Mouse (Mus musculus) forebrain, embryonic 15.5 days (tissue): ENCODE measurements around the gene Lypd6. TPM values are rescaled to one million over a fixed set of nuclear protein-coding genes. Genes with fewer than 3 reads are reported as not detected.

Experiments
- ATAC-seq: fragments of 200-750 bp; cut with Nextera tagmentation; replicated peaks from 2 replicates; pipeline ENCODE4 v1.8.0; 2017; ENCODE audit warnings: mild to moderate bottlenecking, moderate TSS enrichment, moderate library complexity
- H3K27ac ChIP-seq: fragments of 300-500 bp; sonication (generic); replicated peaks from 2 replicates; pipeline ENCODE4 v1.5.1; 2015; ENCODE audit warnings: mild to moderate bottlenecking, inconsistent platforms
- H3K27me3 ChIP-seq: fragments of 300-500 bp; sonication (generic); 2 replicates; pipeline ENCODE4 v1.6.1; 2015; ENCODE audit warnings: inconsistent platforms
- H3K36me3 ChIP-seq: fragments of 300-500 bp; sonication (generic); 2 replicates; pipeline ENCODE4 v1.6.1; 2015; ENCODE audit warnings: mild to moderate bottlenecking, inconsistent platforms
- H3K4me1 ChIP-seq: fragments of 300-500 bp; sonication (generic); 2 replicates; pipeline ENCODE4 v1.6.1; 2015; ENCODE audit warnings: inconsistent platforms
- H3K4me2 ChIP-seq: fragments of 300-500 bp; sonication (generic); replicated peaks from 2 replicates; pipeline ENCODE4 v1.6.1; 2015; ENCODE audit warnings: mild to moderate bottlenecking, inconsistent platforms
- H3K4me3 ChIP-seq: fragments of 300-500 bp; sonication (generic); 2 replicates; pipeline ENCODE4 v1.5.1; 2015; ENCODE audit warnings: mild to moderate bottlenecking, inconsistent platforms
- H3K9ac ChIP-seq: fragments of 300-500 bp; sonication (generic); replicated peaks from 2 replicates; pipeline ENCODE4 v1.6.1; 2015; ENCODE audit warnings: mild to moderate bottlenecking, inconsistent platforms
- H3K9me3 ChIP-seq: fragments of 300-500 bp; sonication (generic); 2 replicates; pipeline ENCODE4 v1.6.1; 2016; ENCODE audit warnings: inconsistent platforms
- WGBS: fragments of 180-500 bp; shearing (Covaris S2); methylation state at CpG from one replicate; pipeline ENCODE4 v1.1.7; 2015; ENCODE audit warnings: mixed read lengths; 5-methylcytosine and 5-hydroxymethylcytosine counted together
- polyA plus RNA-seq: library from polyadenylated mRNA; unstranded; fragments of >200 nt; fragmentation: Nextera tagmentation; extraction: Ambion mirVana; gene quantifications from 2 replicates; pipeline ENCODE4 v1.2.1, GENCODE M21; 2015

Lypd6 gene
- polyA plus RNA-seq, 1 experiment from 2014 or later, result 12.7 TPM

GRCm38 (mm10) chr2:50111609-50112008, 45.4 kb downstream of the Lypd6 start:
- Histone ChIP-seq H3K4me2 (no peak overlapping the region), H3K9me3 (no peaks in the 10 kb centered on the region), H3K27ac (no peak overlapping the region), H3K4me1 (peaks cover 8% of the 10 kb centered on the region; the same call in 1 of the 2 replicates), H3K4me3 (no peak overlapping the region), H3K27me3 (no peaks in the 10 kb centered on the region), H3K9ac (no peak overlapping the region), H3K36me3 (no peaks in the 10 kb centered on the region)
- no peak for ATAC-seq
- 39% methylated on average over 1 of the region's 1 CpGs for WGBS

GRCm38 (mm10) chr2:50112427-50112826, 46.2 kb downstream of the Lypd6 start:
- Histone ChIP-seq H3K9me3 (no peaks in the 10 kb centered on the region), H3K4me2 (no peak overlapping the region), H3K9ac (no peak overlapping the region), H3K4me1 (peaks cover 8% of the 10 kb centered on the region; the same call in 1 of the 2 replicates), H3K36me3 (no peaks in the 10 kb centered on the region), H3K27ac (peak overlapping the region; percentile 52; the same call in 1 of the 2 replicates), H3K4me3 (no peak overlapping the region), H3K27me3 (no peaks in the 10 kb centered on the region)
- no peak for ATAC-seq
- 94% methylated on average over 5 of the region's 5 CpGs for WGBS

GRCm38 (mm10) chr2:50119101-50119500, 52.9 kb downstream of the Lypd6 start:
- H3K27ac ChIP-seq, result no peak overlapping the region
- H3K9ac ChIP-seq, result no peak overlapping the region
- H3K4me2 ChIP-seq, result no peak overlapping the region
- H3K36me3 ChIP-seq, result no peaks in the 10 kb centered on the region
- no peaks in the 10 kb centered on the region for H3K9me3 ChIP-seq
- no peak overlapping the region for H3K4me3 ChIP-seq
- no peaks in the 10 kb centered on the region for H3K4me1 ChIP-seq
- H3K27me3 ChIP-seq, result no peaks in the 10 kb centered on the region
- ATAC-seq, result no peak
- WGBS, result 93% methylated on average over 7 of the region's 7 CpGs

GRCm38 (mm10) chr2:50120839-50121238, 54.6 kb downstream of the Lypd6 start:
- Histone ChIP-seq H3K27ac (no peak overlapping the region), H3K9ac (no peak overlapping the region), H3K36me3 (no peaks in the 10 kb centered on the region), H3K4me1 (no peaks in the 10 kb centered on the region), H3K4me2 (no peak overlapping the region), H3K27me3 (no peaks in the 10 kb centered on the region), H3K4me3 (no peak overlapping the region), H3K9me3 (no peaks in the 10 kb centered on the region)
- ATAC-seq, result 0 out of 2 replicates have a peak, but pooled peaks have one; percentile 26
- WGBS, result 83% methylated on average over 9 of the region's 9 CpGs

GRCm38 (mm10) chr2:50123376-50123775, 57.1 kb downstream of the Lypd6 start:
- Histone ChIP-seq H3K27ac (no peak overlapping the region), H3K4me3 (no peak overlapping the region), H3K36me3 (no peaks in the 10 kb centered on the region), H3K9ac (no peak overlapping the region), H3K4me1 (peaks cover 15% of the 10 kb centered on the region), H3K9me3 (no peaks in the 10 kb centered on the region), H3K27me3 (no peaks in the 10 kb centered on the region), H3K4me2 (no peak overlapping the region)
- WGBS, result 97% methylated on average over 5 of the region's 5 CpGs
- no peak for ATAC-seq

GRCm38 (mm10) chr2:50127513-50128175, 61.4 kb downstream of the Lypd6 start:
- WGBS, result 61% methylated on average over 9 of the region's 9 CpGs
- ATAC-seq, result peak; percentile 54
- H3K4me1 ChIP-seq, result peaks cover 25% of the 10 kb centered on the region
- H3K27me3 ChIP-seq, result no peaks in the 10 kb centered on the region
- no peak overlapping the region for H3K4me3 ChIP-seq
- no peak overlapping the region for H3K9ac ChIP-seq
- no peaks in the 10 kb centered on the region for H3K9me3 ChIP-seq
- H3K36me3 ChIP-seq, result no peaks in the 10 kb centered on the region
- H3K4me2 ChIP-seq, result no peak overlapping the region
- H3K27ac ChIP-seq, result peak overlapping the region; percentile 88

- H3K36me3 ChIP-seq, result no peaks in the 10 kb centered on the region
These were observed 62.4 kb downstream of the Lypd6 start for GRCm38 (mm10) chr2:50128322-50129277.

GRCm38 (mm10) chr2:50130674-50131073, 64.4 kb downstream of the Lypd6 start:
- no peak overlapping the region for H3K9ac ChIP-seq
- peaks cover 25% of the 10 kb centered on the region for H3K4me1 ChIP-seq
- no peaks in the 10 kb centered on the region for H3K36me3 ChIP-seq
- H3K27ac ChIP-seq, result no peak overlapping the region
- H3K4me3 ChIP-seq, result no peak overlapping the region
- 92% methylated on average over 3 of the region's 3 CpGs for WGBS
- 0 out of 2 replicates have a peak, but pooled peaks cover 4% of the 10 kb centered on the region for H3K9me3 ChIP-seq
- ATAC-seq, result no peak
- H3K4me2 ChIP-seq, result no peak overlapping the region
- no peaks in the 10 kb centered on the region for H3K27me3 ChIP-seq

More at GRCm38 (mm10) chr2:50128322-50129277, 62.4 kb downstream of the Lypd6 start:
- Histone ChIP-seq H3K27me3 (no peaks in the 10 kb centered on the region), H3K4me1 (peaks cover 25% of the 10 kb centered on the region), H3K9ac (no peak overlapping the region), H3K4me2 (no peak overlapping the region), H3K27ac (peak overlapping the region; percentile 88), H3K9me3 (0 out of 2 replicates have a peak, but pooled peaks cover 4% of the 10 kb centered on the region), H3K4me3 (no peak overlapping the region)
- ATAC-seq, result peak; percentile 91
- 26% methylated on average over 12 of the region's 12 CpGs for WGBS

GRCm38 (mm10) chr2:50143672-50144071, 77.4 kb downstream of the Lypd6 start:
- no peak overlapping the region for H3K27ac ChIP-seq
- H3K4me2 ChIP-seq, result no peak overlapping the region
- H3K27me3 ChIP-seq, result no peaks in the 10 kb centered on the region
- no peak overlapping the region for H3K4me3 ChIP-seq
- H3K36me3 ChIP-seq, result no peaks in the 10 kb centered on the region
- ATAC-seq, result no peak; the same call in 1 of the 2 replicates
- H3K9ac ChIP-seq, result no peak overlapping the region
- H3K9me3 ChIP-seq, result no peaks in the 10 kb centered on the region
- peaks cover 7% of the 10 kb centered on the region; the same call in 1 of the 2 replicates for H3K4me1 ChIP-seq
- WGBS, result 43% methylated on average over 6 of the region's 6 CpGs

- H3K4me3 ChIP-seq, result no peak overlapping the region
- H3K27ac ChIP-seq, result peak overlapping the region; percentile 37; the same call in 1 of the 2 replicates
- H3K4me1 ChIP-seq, result peaks cover 7% of the 10 kb centered on the region; the same call in 1 of the 2 replicates
- H3K9me3 ChIP-seq, result no peaks in the 10 kb centered on the region
- H3K4me2 ChIP-seq, result no peak overlapping the region
- H3K9ac ChIP-seq, result no peak overlapping the region
- no peaks in the 10 kb centered on the region for H3K36me3 ChIP-seq
- H3K27me3 ChIP-seq, result no peaks in the 10 kb centered on the region
- ATAC-seq, result no peak
- WGBS, result 69% methylated on average over 9 of the region's 9 CpGs
These were observed 81.1 kb downstream of the Lypd6 start for GRCm38 (mm10) chr2:50147308-50147707.

GRCm38 (mm10) chr2:50149257-50150202, 83.3 kb downstream of the Lypd6 start:
- H3K4me2 ChIP-seq, result no peak overlapping the region
- no peak for ATAC-seq
- H3K27ac ChIP-seq, result no peak overlapping the region
- no peak overlapping the region for H3K9ac ChIP-seq
- H3K4me3 ChIP-seq, result no peak overlapping the region
- no peaks in the 10 kb centered on the region for H3K36me3 ChIP-seq
- H3K9me3 ChIP-seq, result no peaks in the 10 kb centered on the region
- 0 out of 2 replicates have a peak, but pooled peaks cover 4% of the 10 kb centered on the region for H3K4me1 ChIP-seq
- 80% methylated on average over 6 of the region's 6 CpGs for WGBS
- H3K27me3 ChIP-seq, result no peaks in the 10 kb centered on the region
